Mouse (Mus musculus) lung, adult 2 months (tissue): Measurements from ENCODE around the gene Gnb5. TPM values are rescaled to one million over a fixed set of nuclear protein-coding genes. Genes with fewer than 3 reads are reported as not detected.

Experiments
- DNase-seq: peaks from one replicate; pipeline ENCODE4 v3.0.0; 2022
- H3K4me1 ChIP-seq: fragments of 200-500 bp; 2 replicates; pipeline ENCODE4 v1.6.1; 2011; ENCODE audit warnings: low read length; ENCODE audit not compliant: control insufficient read depth, insufficient read depth
- H3K4me3 ChIP-seq: fragments of 200-500 bp; replicated peaks from 2 replicates; pipeline ENCODE3; 2011; ENCODE audit warnings: low read depth, mild to moderate bottlenecking, control low read depth, low read length; ENCODE audit errors: extremely low read depth
- CTCF ChIP-seq: fragments of 200-500 bp; IDR thresholded peaks from 2 replicates; pipeline ENCODE4 v1.5.1; 2011; ENCODE audit warnings: mild to moderate bottlenecking, low read length, control low read depth; ENCODE audit not compliant: insufficient read depth
- POLR2A ChIP-seq: fragments of 200-500 bp; IDR thresholded peaks from 2 replicates; pipeline ENCODE4 v1.6.1; 2011; ENCODE audit warnings: low read depth, mild to moderate bottlenecking, control low read depth, low read length, borderline replicate concordance; ENCODE audit errors: extremely low read depth
- WGBS: fragments of 180-500 bp; shearing (Covaris S2); methylation state at CpG from one replicate; pipeline ENCODE4 v1.1.7; 2018; 5-methylcytosine and 5-hydroxymethylcytosine counted together
- polyA plus RNA-seq: library from polyadenylated mRNA; depleted of rRNA; stranded (reverse); fragments of >200 nt; gene quantifications from 2 replicates; pipeline ENCODE4 v1.2.3, GENCODE M21; 2012; rRNA removed

Gnb5 gene
- 12.4 and 15.4 TPM in 2 replicates for polyA plus RNA-seq

DNA sequence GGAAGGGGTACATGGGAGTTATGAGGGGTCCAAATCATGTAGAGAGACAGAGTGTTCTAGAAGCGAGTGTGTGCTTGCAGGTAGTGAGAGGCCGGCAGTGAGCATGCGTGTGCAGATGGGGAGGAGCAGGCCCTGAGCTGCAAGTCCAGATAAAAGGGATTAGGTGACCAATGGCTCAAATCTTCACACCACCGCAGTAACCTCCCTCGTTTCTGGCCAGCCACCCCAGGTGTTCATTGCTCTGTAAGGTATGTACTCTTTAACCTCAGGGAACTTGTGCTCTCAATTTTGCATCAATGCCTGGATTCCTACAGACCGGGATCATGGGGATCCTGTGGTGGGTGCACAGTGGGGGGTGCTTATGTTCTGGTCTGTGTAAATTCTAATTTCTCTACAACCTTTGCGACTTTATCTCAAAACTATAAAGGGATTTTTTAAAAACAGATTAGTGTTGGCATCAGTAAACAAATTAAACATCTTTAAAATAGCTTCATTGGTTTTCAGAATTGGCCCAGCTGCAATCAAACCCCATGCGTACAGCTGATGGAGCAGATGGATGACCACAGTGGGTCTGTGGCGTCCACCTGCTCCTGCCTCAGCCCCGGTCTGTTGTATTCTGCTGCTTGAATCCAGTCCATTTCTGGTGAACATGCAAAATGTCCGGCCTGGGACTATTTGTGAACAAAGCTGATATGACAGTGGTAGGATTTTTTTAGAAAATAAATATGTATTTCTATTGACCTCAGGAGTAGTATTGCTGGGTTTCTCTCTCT, at the start of gene Gnb5:
Gnb5 (plus strand) TSS at position 163 of the 773 bp plus-strand sequence.
- Histone ChIP-seq H3K4me3 (no peak within 1 kb of the TSS), H3K4me1 (no peaks in the 10 kb centered on the region)
- 85% methylated on average over 11 of the region's 11 CpGs for WGBS
- no peak for DNase-seq
- TF ChIP-seq POLR2A, result no peak
- no peak for TF ChIP-seq CTCF

DNA sequence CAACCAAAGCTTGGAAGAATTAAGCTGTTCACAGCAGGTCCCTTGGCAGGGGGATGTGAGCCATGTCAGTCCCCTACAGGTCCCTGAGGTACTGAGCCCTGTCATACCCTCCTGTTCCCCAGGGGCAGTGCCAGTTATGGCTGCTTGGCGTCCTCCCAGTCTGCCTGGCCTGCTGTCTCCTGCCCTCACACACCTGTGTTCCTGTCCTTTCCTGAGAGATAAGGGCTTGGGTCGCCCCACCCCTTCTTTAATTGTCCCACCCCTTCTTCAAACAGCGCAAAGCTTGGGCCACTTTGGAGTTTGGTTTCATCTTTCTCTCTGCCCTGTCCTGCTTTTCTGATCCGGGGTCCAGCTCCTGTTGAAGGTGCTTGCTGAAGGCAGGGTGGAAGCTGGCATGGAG, 47.3 kb upstream of the Gnb5 start:
- WGBS, result 68% methylated on average over 4 of the region's 4 CpGs

DNA sequence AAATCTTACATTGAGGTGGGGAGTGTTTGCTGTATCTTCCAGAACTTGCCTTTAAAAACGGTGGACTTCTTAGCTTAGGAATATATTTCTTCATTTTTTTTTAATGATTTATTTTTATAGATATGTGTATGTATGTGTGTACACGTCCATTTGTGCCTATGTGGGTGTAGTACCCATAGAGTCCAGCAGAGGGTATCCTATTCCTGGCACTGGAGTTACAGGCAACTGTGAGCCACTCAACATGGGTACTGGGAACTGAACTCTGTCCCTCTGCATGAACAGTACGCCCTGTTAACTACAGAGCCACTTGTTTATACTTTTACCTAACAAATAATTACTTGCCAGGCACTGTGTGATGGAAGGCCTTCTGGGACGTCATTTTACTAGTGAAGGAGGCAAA, 46.4 kb upstream of the Gnb5 start:
- Histone ChIP-seq H3K4me1 (no peaks in the 10 kb centered on the region; the same call in 1 of the 2 replicates), H3K4me3 (no peak overlapping the region)
- no peak for DNase-seq
- WGBS, result 88% methylated on average over 4 of the region's 4 CpGs
- TF ChIP-seq POLR2A (no peak), CTCF (peak; percentile 10; the same call in 1 of the 2 replicates)

More for the DNA sequence above, 47.3 kb upstream of the Gnb5 start:
- peaks cover 9% of the 10 kb centered on the region for H3K4me1 ChIP-seq
- DNase-seq, result no peak
- TF ChIP-seq CTCF (no peak), POLR2A (no peak)
- no peak overlapping the region for H3K4me3 ChIP-seq

- Histone ChIP-seq H3K4me3 (no peak overlapping the region), H3K4me1 (no peaks in the 10 kb centered on the region)
- TF ChIP-seq POLR2A (no peak), CTCF (no peak)
- DNase-seq, result no peak
- WGBS, result 34% methylated on average over 8 of the region's 8 CpGs
These were observed 44.7 kb upstream of the Gnb5 start for GRCm38 (mm10) chr9:75261332-75261872.

DNA sequence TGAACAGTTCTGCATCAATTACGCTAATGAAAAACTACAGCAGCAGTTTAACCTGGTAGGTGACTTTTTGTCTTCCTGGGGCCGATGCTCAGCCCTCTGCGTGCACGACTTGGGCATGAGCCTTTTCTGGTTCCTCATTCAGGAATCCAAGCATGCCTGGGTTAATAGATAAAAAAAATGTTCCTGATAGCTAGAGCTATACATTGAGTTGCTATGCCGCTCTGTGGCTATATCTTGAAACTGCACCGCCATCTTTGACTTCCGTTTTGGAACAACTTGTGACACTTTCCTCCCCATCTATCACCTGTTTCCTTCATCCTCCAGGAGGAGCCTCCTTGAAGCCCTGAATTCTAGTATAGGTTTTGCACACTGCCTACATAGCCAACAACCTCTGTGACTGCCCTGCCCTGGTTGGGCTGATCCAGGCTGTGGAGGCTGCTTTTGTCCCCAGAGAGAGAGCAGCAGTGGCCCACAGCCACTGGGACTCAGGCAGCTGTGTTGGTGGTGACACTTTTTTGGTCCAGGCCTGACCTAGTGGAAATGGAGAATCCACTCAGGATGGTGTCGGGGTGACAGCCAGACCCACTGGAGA, 43.8 kb upstream of the Gnb5 start:
- H3K4me1 ChIP-seq, result no peaks in the 10 kb centered on the region
- 48% methylated on average over 8 of the region's 8 CpGs for WGBS
- H3K4me3 ChIP-seq, result no peak overlapping the region
- DNase-seq, result no peak
- TF ChIP-seq POLR2A (no peak), CTCF (no peak)

DNA sequence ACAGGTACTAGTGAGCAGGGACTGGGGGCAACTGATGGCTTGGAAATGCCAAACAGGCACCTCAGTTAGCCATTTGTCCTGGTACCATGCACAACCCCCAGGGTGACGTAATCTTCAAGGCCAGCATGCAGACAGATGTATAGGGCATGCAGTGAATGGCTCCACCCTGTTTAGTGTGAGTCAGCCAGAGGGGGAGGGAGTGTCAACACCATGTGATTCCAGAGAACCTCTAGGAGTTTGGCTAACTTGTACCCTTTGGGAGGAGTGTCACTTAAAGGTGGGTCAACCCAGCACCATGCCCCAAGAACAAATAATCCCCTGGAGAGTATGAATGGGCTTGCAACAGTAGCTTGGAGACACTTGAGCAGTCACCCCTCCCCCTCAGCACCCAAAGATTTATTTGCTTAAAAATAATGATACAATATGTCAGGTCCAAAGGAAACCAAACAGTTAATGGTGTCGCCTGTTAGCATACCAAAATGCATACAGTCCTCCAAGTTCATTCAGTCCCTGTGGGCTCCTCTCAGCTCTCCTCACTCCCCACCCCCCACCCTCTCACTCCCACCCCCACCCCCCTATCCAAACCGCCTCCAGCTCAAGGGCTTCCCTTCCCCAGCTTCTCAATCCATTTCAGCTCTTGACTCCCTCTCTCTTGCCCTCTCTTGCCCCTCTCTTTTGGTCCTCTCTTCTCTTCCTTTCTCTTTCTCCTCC, 41.9 kb upstream of the Gnb5 start:
- WGBS, result 42% methylated on average over 3 of the region's 3 CpGs
- no peak for TF ChIP-seq POLR2A
- H3K4me3 ChIP-seq, result no peak overlapping the region
- peak; percentile 43 for DNase-seq
- H3K4me1 ChIP-seq, result no peaks in the 10 kb centered on the region

DNA sequence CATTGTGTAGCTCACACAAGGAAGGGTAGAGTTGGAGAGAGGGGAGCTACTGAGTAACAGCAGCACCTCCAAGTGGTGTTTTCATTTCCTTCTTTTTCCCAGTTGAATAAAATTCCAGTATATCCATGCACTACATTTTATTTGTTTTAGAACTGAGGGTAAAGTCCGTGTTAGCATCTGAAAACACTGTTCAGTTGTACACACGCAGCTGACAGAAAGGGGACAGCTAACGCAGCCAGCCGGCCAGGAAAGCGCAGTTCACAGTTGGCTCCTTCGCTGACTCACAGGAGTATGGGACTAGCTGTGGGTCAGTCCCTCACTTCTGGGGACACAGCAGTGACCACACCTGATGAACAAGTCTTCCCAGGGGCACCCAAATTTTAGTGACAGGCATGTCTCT, 38.9 kb upstream of the Gnb5 start:
- DNase-seq, result no peak
- no peak for TF ChIP-seq POLR2A
- no peak for TF ChIP-seq CTCF
- no peaks in the 10 kb centered on the region for H3K4me1 ChIP-seq
- H3K4me3 ChIP-seq, result no peak overlapping the region
- WGBS, result 80% methylated on average over 6 of the region's 6 CpGs

GRCm38 (mm10) chr9:75270382-75270781, 35.7 kb upstream of the Gnb5 start:
- 43% methylated on average over 6 of the region's 6 CpGs for WGBS
- no peak for DNase-seq
- H3K4me3 ChIP-seq, result no peak overlapping the region
- no peak for TF ChIP-seq POLR2A
- TF ChIP-seq CTCF, result no peak
- H3K4me1 ChIP-seq, result no peaks in the 10 kb centered on the region

GRCm38 (mm10) chr9:75271539-75271938, 34.5 kb upstream of the Gnb5 start:
- 88% methylated on average over 8 of the region's 8 CpGs for WGBS
- TF ChIP-seq CTCF (no peak), POLR2A (no peak)
- Histone ChIP-seq H3K4me1 (no peaks in the 10 kb centered on the region), H3K4me3 (no peak overlapping the region)
- no peak for DNase-seq
